ENCODE assay signal across 9 mouse cellular contexts in the genomic region with DNA sequence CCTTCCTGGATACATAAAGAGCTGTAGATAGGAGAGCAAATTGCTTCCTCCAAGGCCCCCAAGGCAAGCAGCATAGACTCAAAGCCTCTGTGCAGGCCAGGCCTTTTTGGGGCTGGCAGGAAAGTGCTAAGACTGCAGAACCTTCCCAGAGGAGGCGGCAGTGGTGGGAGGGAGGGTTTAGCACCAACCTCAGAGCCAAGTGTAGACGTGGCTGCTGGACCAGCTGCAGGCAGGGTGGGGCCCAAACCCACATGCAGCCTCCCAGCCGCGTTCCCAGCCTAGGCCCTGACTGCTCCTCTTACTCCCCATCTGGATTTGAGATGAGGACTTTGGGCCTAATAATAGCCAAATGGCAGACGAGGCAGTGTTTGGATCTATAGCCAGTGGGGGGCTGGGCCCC. TPM values are rescaled to one million over a fixed set of nuclear protein-coding genes. Genes with fewer than 3 reads are reported as not detected.
DNase-seq lines count a peak whose midpoint lies in the region; ATAC-seq and TF ChIP-seq lines count a peak whose summit lies in the region.
"Had no signal": no experiment of that assay in that cellular context is flagged by ENCODE, and none has a peak within 500 bp of the region (broad histone marks: within the 10 kb centered on the region; RNA-seq: fewer than 3 reads in every experiment).

No protein-coding gene starts in this region.

- no peak for TF ChIP-seq POLR2A in thymus, adult 2 months (IDR thresholded peaks at IDR 0.05; ENCODE audit: control insufficient read depth, extremely low read depth, insufficient read depth, low read length, poor library complexity)

- H3K4me1 ChIP-seq in limb, embryonic 13.5 days = peaks cover 26% of the 10 kb centered on the region
- peaks cover 13% of the 10 kb centered on the region for H3K4me1 ChIP-seq in limb, embryonic 10.5 days
- no peaks in the 10 kb centered on the region for H3K4me1 ChIP-seq in stomach, embryonic 14.5 days (ENCODE audit: control insufficient read depth, insufficient read depth, low read length)
- peaks cover 12% of the 10 kb centered on the region for H3K4me1 ChIP-seq in thymus, adult 2 months (replicated peaks; ENCODE audit: control insufficient read depth, insufficient read depth, low read length)

- no peak for TF ChIP-seq CTCF in thymus, adult 2 months (IDR thresholded peaks at IDR 0.05; ENCODE audit: borderline replicate concordance, control insufficient read depth, extremely low read depth, insufficient read depth, low read length, poor library complexity)

- no peaks in the 10 kb centered on the region for H3K27me3 ChIP-seq in limb, embryonic 13.5 days
- no peaks in the 10 kb centered on the region for H3K27me3 ChIP-seq in limb, embryonic 10.5 days (ENCODE audit: low read depth, poor library complexity, severe bottlenecking)
- H3K27me3 ChIP-seq in stomach, embryonic 14.5 days (ENCODE audit: control insufficient read depth, insufficient read depth, low read length) = no peaks in the 10 kb centered on the region
- H3K27me3 ChIP-seq in thymus, adult 2 months (ENCODE audit: control insufficient read depth, insufficient read depth, low read length) = no peaks in the 10 kb centered on the region
- H3K27me3 ChIP-seq: midbrain, embryonic 15.5 days had no signal

- H3K27ac ChIP-seq in limb, embryonic 13.5 days = peak overlapping the region; percentile 58; the same call in 1 of the 2 replicates
- no peak overlapping the region for H3K27ac ChIP-seq in limb, embryonic 10.5 days
- H3K27ac ChIP-seq in stomach, embryonic 14.5 days (ENCODE audit: low read length) = peak overlapping the region; percentile 27; the same call in 1 of the 2 replicates
- no peak overlapping the region for H3K27ac ChIP-seq in thymus, adult 2 months (ENCODE audit: control insufficient read depth, insufficient read depth, low read length)
- H3K27ac ChIP-seq: midbrain, embryonic 15.5 days had no signal

- H3K4me2 ChIP-seq in limb, embryonic 13.5 days (replicated peaks) = no peak overlapping the region
- no peak overlapping the region for H3K4me2 ChIP-seq in stomach, embryonic 14.5 days (replicated peaks; ENCODE audit: low read depth, low read length)
- H3K4me2 ChIP-seq: midbrain, embryonic 15.5 days had no signal

- WGBS in limb, embryonic 13.5 days = 18% methylated on average over 5 of the region's 5 CpGs
- WGBS in limb, embryonic 10.5 days = 37% methylated on average over 5 of the region's 5 CpGs
- 21% methylated on average over 5 of the region's 5 CpGs for WGBS in stomach, embryonic 14.5 days
- 37% methylated on average over 5 of the region's 5 CpGs for WGBS in thymus, adult 2 months

- intact Hi-C loops in heart, postnatal 14 days (cut with DNase I) = no loop called here
- intact Hi-C loops in left cerebral cortex, postnatal 14 days (cut with DNase I) = no loop called here

- H3K36me3 ChIP-seq in limb, embryonic 13.5 days = no peaks in the 10 kb centered on the region
- H3K36me3 ChIP-seq in limb, embryonic 10.5 days = no peaks in the 10 kb centered on the region
- H3K36me3 ChIP-seq in stomach, embryonic 14.5 days (ENCODE audit: control insufficient read depth, insufficient read depth, low read length) = no peaks in the 10 kb centered on the region
- H3K36me3 ChIP-seq in thymus, adult 2 months (ENCODE audit: control insufficient read depth, insufficient read depth, low read length) = no peaks in the 10 kb centered on the region
- H3K36me3 ChIP-seq: midbrain, embryonic 15.5 days had no signal

- H3K9ac ChIP-seq in limb, embryonic 13.5 days = no peak overlapping the region; the same call in 1 of the 2 replicates
- H3K9ac ChIP-seq in stomach, embryonic 14.5 days (replicated peaks; ENCODE audit: low read depth, low read length) = no peak overlapping the region
- H3K9ac ChIP-seq: midbrain, embryonic 15.5 days had no signal

- no peak overlapping the region for H3K4me3 ChIP-seq in limb, embryonic 13.5 days
- no peak overlapping the region for H3K4me3 ChIP-seq in limb, embryonic 10.5 days
- no peak overlapping the region for H3K4me3 ChIP-seq in stomach, embryonic 14.5 days (ENCODE audit: low read depth, low read length)
- H3K4me3 ChIP-seq in thymus, adult 2 months (ENCODE audit: control insufficient read depth, insufficient read depth, low read length) = no peak overlapping the region
- H3K4me3 ChIP-seq: midbrain, embryonic 15.5 days had no signal

- peaks cover 6% of the 10 kb centered on the region; the same call in 1 of the 2 replicates for H3K9me3 ChIP-seq in limb, embryonic 13.5 days
- H3K9me3 ChIP-seq in limb, embryonic 10.5 days (replicated peaks) = no peaks in the 10 kb centered on the region
- H3K9me3 ChIP-seq in stomach, embryonic 14.5 days (ENCODE audit: control insufficient read depth, low read depth, low read length) = no peaks in the 10 kb centered on the region
- H3K9me3 ChIP-seq: midbrain, embryonic 15.5 days had no signal

- no peak for DNase-seq in limb, embryonic 10.5 days (ENCODE audit: low spot score)
- peak; percentile 83 for DNase-seq in gastrocnemius, adult 18-20 months (ENCODE audit: low spot score)
- DNase-seq in heart, postnatal 14 days = peak; percentile 80 to 85
- no peak for DNase-seq in left cerebral cortex, postnatal 14 days (ENCODE audit: low spot score in 2 of 2)
- no peak for DNase-seq in thymus, adult 2 months
- no peak for DNase-seq in T-cell, adult 2 months (ENCODE audit: low spot score)

- ATAC-seq in limb, embryonic 13.5 days (ENCODE audit: low FRiP score, low read depth) = no peak
- ATAC-seq in stomach, embryonic 14.5 days (ENCODE audit: insufficient number of reproducible peaks, insufficient read depth, low FRiP score, low read depth) = no peak
- ATAC-seq: midbrain, embryonic 15.5 days had no signal

RNA-seq across cellular contexts. Expression of a gene that starts 2.6 kb away (rescaled TPM):
- polyA plus RNA-seq in limb, embryonic 13.5 days (2015; fragmentation: Nextera tagmentation; extraction: Ambion mirVana) = 57.8 and 63.6 TPM in 2 replicates
- 43.0 and 52.8 TPM in 2 replicates for polyA plus RNA-seq in limb, embryonic 10.5 days (2016; fragmentation: Nextera tagmentation; extraction: Ambion mirVana)
- 10 to 100 TPM; 79.9 to 89.7 TPM for total RNA-seq in gastrocnemius, adult 18-20 months (2021)
- 100 to 1,000 TPM; 196 to 205 TPM for total RNA-seq in heart, postnatal 14 days (2021)
- 109 and 112 TPM in 2 replicates for polyA plus RNA-seq in stomach, embryonic 14.5 days (2014; fragmentation: Nextera tagmentation; extraction: Ambion mirVana)
- total RNA-seq in left cerebral cortex, postnatal 14 days (2021) = 10 to 100 TPM; 10.8 to 13.1 TPM
- polyA plus RNA-seq in thymus, adult 2 months (2012; rRNA removed) = 20.8 and 21.2 TPM in 2 replicates

RNA-seq across cellular contexts. Expression of a gene that starts 28.5 kb away (rescaled TPM):
- polyA plus RNA-seq in limb, embryonic 13.5 days (2015; fragmentation: Nextera tagmentation; extraction: Ambion mirVana) = 142 and 153 TPM in 2 replicates
- polyA plus RNA-seq in limb, embryonic 10.5 days (2016; fragmentation: Nextera tagmentation; extraction: Ambion mirVana) = 24.4 and 35.0 TPM in 2 replicates
- 10 to 100 TPM in 1 of 2 experiments, 1 to 10 TPM in 1; 9.6 to 14.6 TPM for total RNA-seq in gastrocnemius, adult 18-20 months (2021)
- 10 to 100 TPM; 42.1 to 44.0 TPM for total RNA-seq in heart, postnatal 14 days (2021)
- 154 and 160 TPM in 2 replicates for polyA plus RNA-seq in stomach, embryonic 14.5 days (2014; fragmentation: Nextera tagmentation; extraction: Ambion mirVana)
- 100 to 1,000 TPM; 156 to 170 TPM for total RNA-seq in left cerebral cortex, postnatal 14 days (2021)
- polyA plus RNA-seq in thymus, adult 2 months (2012; rRNA removed) = 24.5 and 40.8 TPM in 2 replicates

RNA-seq across cellular contexts. Expression of a gene that starts 38.4 kb away (rescaled TPM):
- 0.09 and 0.23 TPM in 2 replicates for polyA plus RNA-seq in limb, embryonic 13.5 days (2015; fragmentation: Nextera tagmentation; extraction: Ambion mirVana)
- 0.06 and 0.09 TPM in 2 replicates for polyA plus RNA-seq in limb, embryonic 10.5 days (2016; fragmentation: Nextera tagmentation; extraction: Ambion mirVana)
- 1 to 10 TPM; 2.4 to 2.9 TPM for total RNA-seq in gastrocnemius, adult 18-20 months (2021)
- 10 to 100 TPM; 18.9 to 21.7 TPM for total RNA-seq in heart, postnatal 14 days (2021)
- polyA plus RNA-seq in stomach, embryonic 14.5 days (2014; fragmentation: Nextera tagmentation; extraction: Ambion mirVana) = 1.2 and 2.0 TPM in 2 replicates
- total RNA-seq in left cerebral cortex, postnatal 14 days (2021) = 10 to 100 TPM; 51.7 to 53.4 TPM
- polyA plus RNA-seq in thymus, adult 2 months (2012; rRNA removed) = 2.2 and 3.2 TPM in 2 replicates

RNA-seq across cellular contexts. Expression of a gene that starts 54.9 kb away (rescaled TPM):
- polyA plus RNA-seq in limb, embryonic 13.5 days (2015; fragmentation: Nextera tagmentation; extraction: Ambion mirVana) = 0.22 and 0.38 TPM in 2 replicates
- 1.2 and 1.5 TPM in 2 replicates for polyA plus RNA-seq in limb, embryonic 10.5 days (2016; fragmentation: Nextera tagmentation; extraction: Ambion mirVana)
- total RNA-seq in gastrocnemius, adult 18-20 months (2021) = not detected
- under 1 TPM; 0.10 to 0.22 TPM for total RNA-seq in heart, postnatal 14 days (2021)
- polyA plus RNA-seq in stomach, embryonic 14.5 days (2014; fragmentation: Nextera tagmentation; extraction: Ambion mirVana) = 0.17 and 0.52 TPM in 2 replicates
- total RNA-seq in left cerebral cortex, postnatal 14 days (2021) = 1 to 10 TPM; 3.6 to 7.2 TPM
- 1.6 and 1.9 TPM in 2 replicates for polyA plus RNA-seq in thymus, adult 2 months (2012; rRNA removed)

Comparison
In these comparisons a context has a peak if more than half of its experiments do, and no peak if none do; other contexts are left out.
1. H3K27ac ChIP-seq: peak in limb, embryonic 13.5 days (single experiment) and stomach, embryonic 14.5 days (single experiment); none in limb, embryonic 10.5 days (single experiment) and thymus, adult 2 months (single experiment).
2. DNase-seq: peak in gastrocnemius, adult 18-20 months (single experiment) and heart, postnatal 14 days (2 of 2); none in limb, embryonic 10.5 days (single experiment), left cerebral cortex, postnatal 14 days (0 of 2), thymus, adult 2 months (single experiment) and T-cell, adult 2 months (single experiment).